Mouse (Mus musculus) layer of hippocampus, postnatal 14 days (tissue): ENCODE results near the gene Tango2. TPM values are rescaled to one million over a fixed set of nuclear protein-coding genes. Genes with fewer than 3 reads are reported as not detected.
A peak's percentile ranks its signal among the peaks of the same experiment; 100 is the strongest.
"Not testable (repeated sequence)": the region's sequence is repeated elsewhere in the genome, so short reads cannot be mapped to it uniquely, and the experiment has no call there.

ENCODE experiments used
- DNase-seq, 2 experiments: peaks; one replicate each; pipeline ENCODE4 v3.0.0; 2021 to 2022; ENCODE audit warnings: low spot score in 2 of 2, mixed read lengths in 1 of 2
- total RNA-seq, 2 experiments: library from RNA; stranded (reverse); gene quantifications; 2 replicates each; pipeline ENCODE4 v1.2.3; 2021

Gene Tango2
- total RNA-seq, 2 experiments from 2014 or later, result 106 to 114 TPM

GRCm38 (mm10) chr16:18345243-18345642 lies 2.7 kb downstream of the Tango2 start:
- DNase-seq, result peak; percentile 80 to 87

- DNase-seq, result peak; percentile 95 to 96
Measured at GRCm38 (mm10) chr16:18343778-18344177, 4.1 kb downstream of the Tango2 start.

GRCm38 (mm10) chr16:18342650-18343570 lies 5.0 kb downstream of the Tango2 start:
- peak in 1 of 2 experiments; percentile 17 for DNase-seq

GRCm38 (mm10) chr16:18342076-18342475 lies 5.8 kb downstream of the Tango2 start:
- no peak for DNase-seq

DNA sequence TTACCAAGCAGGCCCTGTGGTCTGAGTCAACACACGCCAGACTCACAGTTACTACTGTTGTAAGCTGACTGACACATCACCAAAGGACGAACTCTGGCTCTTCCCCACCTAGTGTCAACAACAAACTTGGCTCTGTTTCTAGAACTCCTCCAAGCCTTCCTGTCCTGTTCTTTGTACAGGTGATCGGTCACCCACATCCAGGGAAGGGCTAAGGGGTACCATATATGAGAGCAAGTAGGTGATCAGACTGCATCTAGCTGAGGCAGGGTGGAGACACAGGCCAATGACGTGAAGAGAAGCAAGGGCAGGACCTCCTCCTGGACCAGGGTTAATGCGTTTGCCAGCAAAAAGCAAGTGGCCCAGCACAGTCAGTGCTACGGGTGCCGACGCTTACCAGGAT lies 6.3 kb downstream of the Tango2 start:
- DNase-seq, result no peak

- no peak for DNase-seq
Measured at GRCm38 (mm10) chr16:18339866-18340265, 8.0 kb downstream of the Tango2 start.

GRCm38 (mm10) chr16:18337261-18337660 lies 10.6 kb downstream of the Tango2 start:
- no peak for DNase-seq

- DNase-seq, result no peak
Measured at GRCm38 (mm10) chr16:18335981-18336380, 11.9 kb downstream of the Tango2 start.

GRCm38 (mm10) chr16:18333976-18334375 lies 13.9 kb downstream of the Tango2 start:
- DNase-seq, result no peak

DNA sequence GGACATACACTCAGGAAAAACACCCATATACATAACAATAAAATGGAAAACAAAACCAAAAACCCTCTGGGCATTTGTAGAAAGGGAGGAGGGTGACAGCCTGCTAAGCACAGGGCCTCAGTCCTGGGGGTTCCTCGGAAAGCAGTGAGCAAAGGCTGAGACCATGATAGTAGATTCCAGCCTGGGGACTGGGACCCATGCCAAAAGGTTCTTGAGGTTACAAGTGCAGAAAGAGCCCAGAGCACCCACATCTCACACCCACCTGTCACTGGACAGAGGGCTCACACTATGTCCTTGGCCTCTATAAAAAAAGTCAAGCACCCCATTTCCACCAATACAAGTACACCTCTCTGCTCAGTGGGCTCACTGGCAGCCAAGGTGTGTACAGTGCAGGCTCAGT lies 19.4 kb downstream of the Tango2 start:
- DNase-seq, result no peak

- DNase-seq, result no peak
Measured at GRCm38 (mm10) chr16:18327936-18328335, 20.0 kb downstream of the Tango2 start.

DNA sequence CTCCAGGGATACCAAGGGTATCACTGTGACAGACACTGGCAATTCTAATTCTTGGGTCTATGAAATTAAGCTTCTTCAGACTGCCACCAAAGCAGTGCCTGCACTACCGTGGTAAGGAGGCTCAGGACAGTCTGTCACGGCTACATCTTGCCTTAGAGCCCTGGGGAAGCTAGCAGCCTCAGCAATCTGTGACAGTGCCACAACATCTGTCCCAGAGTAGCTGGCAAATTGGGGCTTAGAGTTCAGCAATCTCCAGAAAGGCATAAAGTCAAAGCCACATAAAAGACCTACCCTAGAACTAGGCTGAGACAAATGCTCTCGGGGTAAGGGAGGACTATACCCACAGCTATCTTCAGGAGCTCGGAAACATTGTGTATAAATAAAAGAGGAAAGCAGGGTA lies 22.2 kb downstream of the Tango2 start:
- no peak for DNase-seq

DNA sequence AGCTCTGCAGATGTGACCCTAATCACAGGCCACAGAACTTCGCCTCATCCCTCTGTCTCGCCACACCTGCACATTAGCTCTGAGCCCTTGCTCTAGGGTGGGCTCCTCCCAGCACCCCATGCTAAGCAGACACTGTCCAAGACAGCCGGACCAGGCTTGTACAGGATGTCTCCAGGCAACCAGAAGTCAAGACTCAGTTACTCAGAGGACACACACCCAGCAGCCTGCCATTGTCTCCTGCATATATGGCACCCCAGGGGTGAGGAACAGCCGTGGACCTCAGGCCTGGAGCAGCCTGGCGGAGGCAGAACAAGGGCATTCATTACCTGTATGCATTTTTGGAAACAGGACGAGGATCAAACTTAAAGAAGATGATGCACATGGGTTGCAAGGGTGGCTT lies 23.9 kb downstream of the Tango2 start:
- DNase-seq, result no peak

DNA sequence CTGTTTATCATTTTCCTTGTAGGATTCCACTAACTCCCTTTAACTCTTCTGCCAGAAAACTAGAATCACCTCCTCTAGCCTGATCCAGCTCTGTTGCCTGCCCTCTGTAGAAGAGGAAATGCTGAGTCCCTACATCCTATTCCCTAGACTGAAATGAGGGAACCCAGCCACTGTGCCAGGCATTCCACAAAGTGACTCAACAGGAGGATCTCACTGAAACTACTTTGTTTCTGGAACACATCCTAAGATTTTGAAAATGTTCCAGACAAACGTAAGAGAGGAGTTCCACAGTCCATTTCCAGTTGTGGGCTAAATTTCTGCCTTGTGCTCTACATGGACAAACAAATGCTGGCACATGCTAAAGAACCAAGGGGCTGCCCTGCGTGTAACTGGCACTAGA lies 24.4 kb downstream of the Tango2 start:
- DNase-seq, result no peak

DNA sequence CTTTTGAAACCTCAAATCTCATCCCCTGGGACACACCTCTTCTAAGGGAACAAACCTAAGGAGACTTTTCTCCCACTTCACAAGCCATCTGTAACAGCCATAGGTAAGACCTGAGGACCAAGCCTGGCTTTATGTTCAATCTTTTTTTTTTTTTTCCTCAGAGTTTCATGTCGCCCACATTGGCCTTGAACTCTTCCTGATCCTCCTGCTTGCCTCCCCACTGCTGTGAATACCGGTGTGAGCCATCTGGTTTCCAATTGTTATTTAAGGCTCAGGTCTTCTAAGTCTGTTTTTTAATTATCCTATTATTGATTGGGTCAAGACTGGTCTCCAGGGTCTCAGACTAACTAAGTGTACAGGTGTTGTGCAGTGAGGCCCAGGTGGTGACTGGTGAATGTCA lies 26.5 kb downstream of the Tango2 start:
- no peak for DNase-seq

DNA sequence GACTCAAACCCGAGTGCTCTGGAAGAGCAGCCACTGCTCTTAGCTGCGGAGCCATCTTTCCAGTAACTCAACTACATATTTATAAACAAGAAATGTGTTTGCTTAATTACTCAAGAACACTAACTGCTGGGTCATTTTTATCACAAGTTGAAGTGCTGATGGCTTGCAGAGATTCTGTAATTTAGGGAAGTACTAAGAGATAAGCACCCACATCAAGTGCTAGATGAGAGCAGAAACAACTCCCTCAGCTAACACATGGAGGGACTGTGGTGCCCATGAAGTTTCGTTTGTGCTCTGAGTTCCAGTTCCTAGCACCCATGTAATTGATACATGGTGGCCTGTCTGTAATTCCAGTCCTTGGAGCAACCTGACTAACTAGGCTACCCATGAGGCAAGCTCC lies 28.9 kb downstream of the Tango2 start:
- no peak for DNase-seq

DNA sequence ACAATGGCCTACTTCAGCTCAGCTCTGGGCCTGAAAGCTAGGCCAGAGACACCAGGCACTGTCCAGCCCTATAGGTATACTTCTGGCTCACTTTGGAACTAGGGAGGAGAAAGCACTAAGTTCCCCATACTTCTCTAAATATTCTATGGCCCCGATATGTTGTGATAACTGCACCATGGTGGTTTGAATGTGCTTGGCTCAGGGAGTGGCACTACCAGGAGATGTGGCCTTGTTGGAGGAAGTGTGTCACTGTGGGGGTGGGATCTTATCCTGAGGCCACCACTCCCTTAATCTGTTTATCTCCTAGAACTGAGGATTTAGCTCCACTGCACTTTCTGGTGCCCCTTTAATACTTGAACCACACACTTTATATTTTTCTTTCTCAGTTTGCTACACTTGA lies 39.7 kb downstream of the Tango2 start:
- DNase-seq, result no peak

DNA sequence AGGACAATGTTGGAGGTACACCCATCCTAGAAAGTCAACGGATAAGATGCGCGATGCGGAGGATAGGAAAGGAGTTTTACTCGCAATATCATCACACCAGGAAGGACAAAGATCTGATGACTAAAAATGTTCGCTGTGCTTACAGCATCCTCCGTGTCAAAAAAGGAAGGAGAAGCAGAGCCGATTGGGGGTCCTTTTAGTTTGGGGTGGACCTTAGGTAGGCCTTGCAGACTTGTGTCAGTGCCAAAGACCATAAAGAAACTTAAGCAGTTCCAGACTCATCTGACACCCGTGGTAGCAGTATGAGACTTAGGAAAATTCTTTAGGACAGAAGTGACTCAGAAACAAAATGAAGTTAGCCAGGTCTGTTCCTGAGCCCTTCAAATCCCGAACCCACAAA lies 58.3 kb downstream of the Tango2 start:
- not testable (repeated sequence) for DNase-seq

DNA sequence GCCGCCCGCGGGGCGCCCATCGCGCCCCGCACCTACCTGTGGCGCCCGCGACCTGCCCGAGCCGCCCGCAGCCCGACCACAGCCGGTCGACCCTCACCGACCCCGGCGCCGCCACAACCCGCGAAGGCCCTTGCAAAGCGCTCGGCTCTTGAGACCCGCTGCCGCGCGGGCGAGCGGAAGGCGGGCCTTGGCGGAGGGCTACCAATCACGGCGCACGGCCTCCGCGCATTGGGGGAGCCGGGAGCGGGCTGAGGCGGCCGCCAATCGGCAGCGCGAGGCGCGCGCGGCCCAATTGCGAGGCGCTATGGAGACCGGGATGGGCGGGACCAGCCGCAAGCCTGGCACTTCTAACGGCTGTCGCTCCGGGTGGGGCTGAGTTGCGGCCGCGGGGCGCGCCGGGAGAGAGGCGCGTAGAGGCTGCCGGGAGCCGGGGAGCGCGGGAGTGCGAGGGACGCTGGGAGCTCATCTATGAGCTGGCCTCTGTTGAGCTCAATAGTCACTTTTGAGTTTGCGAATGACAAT lies 58.8 kb downstream of the Tango2 start, which contains the start of gene Dgcr8:
Gene Dgcr8, minus strand, starts transcription at position 180 of the 522 bp plus-strand sequence.
- DNase-seq, result peak; percentile 96 to 98

GRCm38 (mm10) chr16:18288581-18289061 lies 59.3 kb downstream of the Tango2 start:
- peak in 1 of 2 experiments; percentile 44 for DNase-seq

- DNase-seq, result no peak
Measured at GRCm38 (mm10) chr16:18288166-18288565, 59.7 kb downstream of the Tango2 start.

DNA sequence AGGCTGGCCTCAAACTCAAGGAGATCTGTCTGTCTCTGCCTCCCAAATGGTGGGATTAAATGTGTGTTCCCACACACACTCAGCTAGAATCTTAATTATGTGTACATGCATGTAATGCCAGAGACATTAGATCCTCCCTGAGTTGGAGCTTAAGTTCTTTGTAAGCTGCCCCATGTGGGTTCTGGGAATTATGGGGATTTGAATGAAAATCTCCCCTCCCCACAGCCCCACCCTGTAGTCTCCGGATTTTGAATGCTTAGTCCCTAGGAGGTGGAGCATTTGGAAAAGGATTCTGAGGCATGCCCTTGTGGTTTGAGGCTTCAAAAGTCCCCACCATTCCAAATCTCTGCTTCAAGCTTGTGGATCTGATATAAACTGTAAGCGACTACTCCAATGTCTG lies 72.7 kb downstream of the Tango2 start:
- no peak for DNase-seq
